Mouse (Mus musculus): ENCODE data around the gene Zfp46. TPM values are rescaled to one million over a fixed set of nuclear protein-coding genes. Genes with fewer than 3 reads are reported as not detected.

The Zfp46 gene
- total and polyA plus RNA-seq, 3 experiments, result 5.9 to 6.6 TPM; not detected in 1

- H3K4me1 ChIP-seq (ENCODE audit: control insufficient read depth in 1 of 2, insufficient read depth in 2 of 2, low read length in 2 of 2), result no peaks in the 10 kb centered on the region
- no peak overlapping the region for H3K27ac ChIP-seq (ENCODE audit: control insufficient read depth, low read depth, low read length)
- peaks cover 0 to 3% of the 10 kb centered on the region in 2 experiments; a peak in 2 of 4 replicates for H3K27me3 ChIP-seq (ENCODE audit: control insufficient read depth in 1 of 2, insufficient read depth in 2 of 2, low read length in 2 of 2)
- no peaks in the 10 kb centered on the region for H3K36me3 ChIP-seq (ENCODE audit: control insufficient read depth in 1 of 2, insufficient read depth in 2 of 2, low read length in 2 of 2)
- H3K9ac ChIP-seq (ENCODE audit: control insufficient read depth, low read depth, low read length, poor library complexity, severe bottlenecking), result no peak overlapping the region
- DNase-seq (ENCODE audit: low read depth, low spot score), result no peak
- H3K79me2 ChIP-seq (ENCODE audit: control insufficient read depth, insufficient read depth, low read length, poor library complexity), result no peaks in the 10 kb centered on the region
- no peak overlapping the region for H3K4me3 ChIP-seq (ENCODE audit: control insufficient read depth in 1 of 2, insufficient read depth in 1 of 2, low read depth in 2 of 2, low read length in 2 of 2)
- H3K9me3 ChIP-seq (replicated peaks; ENCODE audit: insufficient read depth, low read length), result no peaks in the 10 kb centered on the region
- TF ChIP-seq POLR2AphosphoS5 (IDR thresholded peaks at IDR 0.05; ENCODE audit: borderline replicate concordance, low read depth, low read length), result no peak
- TF ChIP-seq EP300 (IDR thresholded peaks at IDR 0.05; ENCODE audit: low read depth in 1 of 2, low read length in 2 of 2), result no peak
- no peak for TF ChIP-seq TAL1 (IDR thresholded peaks at IDR 0.05; ENCODE audit: low read length)
- TF ChIP-seq GATA1 (IDR thresholded peaks at IDR 0.05; ENCODE audit: low read depth, low read length), result no peak
- no peak for TF ChIP-seq ZMIZ1 (IDR thresholded peaks at IDR 0.05; ENCODE audit: low read depth, low read length)
- TF ChIP-seq NRF1 (IDR thresholded peaks at IDR 0.05; ENCODE audit: insufficient read depth, low read depth, low read length, poor library complexity, severe bottlenecking), result no peak
- no peak for TF ChIP-seq KAT2A (conservative IDR thresholded peaks at IDR 0.05; ENCODE audit: low read depth, low read length)
- no peak for TF ChIP-seq USF2 (IDR thresholded peaks at IDR 0.05; ENCODE audit: borderline replicate concordance in 1 of 2, insufficient read depth in 1 of 2, low read depth in 1 of 2, low read length in 2 of 2)
- no peak for TF ChIP-seq USF1 (IDR thresholded peaks at IDR 0.05; ENCODE audit: low read depth, low read length)
- no peak for TF ChIP-seq NELFE (IDR thresholded peaks at IDR 0.05; ENCODE audit: low read depth, low read length)
Measured at GRCm38 (mm10) chr4:136240123-136240522, 44.4 kb upstream of the Zfp46 start.

DNA sequence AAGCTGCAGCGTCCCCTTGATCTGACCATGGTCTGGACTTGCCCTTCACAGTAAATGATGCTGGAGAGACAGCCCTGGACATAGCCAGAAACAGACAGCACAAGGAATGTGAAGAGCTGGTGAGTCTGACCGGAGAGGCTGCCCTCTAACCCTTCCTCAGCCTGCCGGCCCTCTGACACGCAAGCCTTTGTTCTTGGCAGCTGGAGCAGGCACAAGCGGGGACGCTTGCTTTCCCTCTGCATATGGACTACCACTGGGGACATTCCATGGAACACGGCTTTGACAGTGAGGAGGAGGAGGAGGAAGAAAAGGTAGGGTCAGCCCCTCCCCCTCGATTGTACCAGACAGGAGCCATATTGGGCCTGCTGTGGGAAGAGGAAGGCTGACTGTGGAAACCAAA, 43.5 kb upstream of the Zfp46 start:
- Histone ChIP-seq H3K79me2 (ENCODE audit: control insufficient read depth, insufficient read depth, low read length, poor library complexity) (no peaks in the 10 kb centered on the region), H3K4me1 (ENCODE audit: control insufficient read depth in 1 of 2, insufficient read depth in 2 of 2, low read length in 2 of 2) (no peaks in the 10 kb centered on the region), H3K27ac (ENCODE audit: control insufficient read depth, low read depth, low read length) (no peak overlapping the region), H3K9ac (ENCODE audit: control insufficient read depth, low read depth, low read length, poor library complexity, severe bottlenecking) (no peak overlapping the region), H3K36me3 (ENCODE audit: control insufficient read depth in 1 of 2, insufficient read depth in 2 of 2, low read length in 2 of 2) (no peaks in the 10 kb centered on the region), H3K9me3 (replicated peaks; ENCODE audit: insufficient read depth, low read length) (no peaks in the 10 kb centered on the region), H3K27me3 (ENCODE audit: control insufficient read depth in 1 of 2, insufficient read depth in 2 of 2, low read length in 2 of 2) (peaks cover 0 to 3% of the 10 kb centered on the region in 2 experiments; a peak in 2 of 4 replicates), H3K4me3 (ENCODE audit: control insufficient read depth in 1 of 2, insufficient read depth in 1 of 2, low read depth in 2 of 2, low read length in 2 of 2) (no peak overlapping the region)
- no peak for DNase-seq (ENCODE audit: low read depth, low spot score)
- TF ChIP-seq JUND (IDR thresholded peaks at IDR 0.05; ENCODE audit: low read depth, low read length) (no peak), SIN3A (IDR thresholded peaks at IDR 0.05; ENCODE audit: low read length) (no peak), TBP (IDR thresholded peaks at IDR 0.05; ENCODE audit: low read depth, low read length) (no peak), MAZ (IDR thresholded peaks at IDR 0.05; ENCODE audit: low read depth, low read length) (no peak), MYB (IDR thresholded peaks at IDR 0.05; ENCODE audit: low read depth, low read length) (no peak), GATA1 (IDR thresholded peaks at IDR 0.05; ENCODE audit: low read depth, low read length) (no peak), ELF1 (IDR thresholded peaks at IDR 0.05; ENCODE audit: low read depth, low read length) (no peak), ZKSCAN1 (IDR thresholded peaks at IDR 0.05; ENCODE audit: low read depth, low read length) (no peak), ZMIZ1 (IDR thresholded peaks at IDR 0.05; ENCODE audit: low read depth, low read length) (no peak), RAD21 (IDR thresholded peaks at IDR 0.05; ENCODE audit: low read depth, low read length) (no peak), ZNF384 (IDR thresholded peaks at IDR 0.05; ENCODE audit: low read depth, low read length) (no peak), USF1 (IDR thresholded peaks at IDR 0.05; ENCODE audit: low read depth, low read length) (no peak), KAT2A (conservative IDR thresholded peaks at IDR 0.05; ENCODE audit: low read depth, low read length) (no peak), MYC (IDR thresholded peaks at IDR 0.05; ENCODE audit: low read depth, low read length) (no peak), ETS1 (IDR thresholded peaks at IDR 0.05; ENCODE audit: low read depth, low read length) (no peak), TAL1 (IDR thresholded peaks at IDR 0.05; ENCODE audit: low read length) (no peak), CHD1 (IDR thresholded peaks at IDR 0.05; ENCODE audit: low read depth, low read length) (no peak)

Data from MEL (cell line).